Mouse (Mus musculus): ENCODE measurements around the gene Socs5. TPM values are rescaled to one million over a fixed set of nuclear protein-coding genes. Genes with fewer than 3 reads are reported as not detected.

Gene Socs5
- polyA plus RNA-seq, 1 experiment from 2014 or later: 8.5 TPM

DNA sequence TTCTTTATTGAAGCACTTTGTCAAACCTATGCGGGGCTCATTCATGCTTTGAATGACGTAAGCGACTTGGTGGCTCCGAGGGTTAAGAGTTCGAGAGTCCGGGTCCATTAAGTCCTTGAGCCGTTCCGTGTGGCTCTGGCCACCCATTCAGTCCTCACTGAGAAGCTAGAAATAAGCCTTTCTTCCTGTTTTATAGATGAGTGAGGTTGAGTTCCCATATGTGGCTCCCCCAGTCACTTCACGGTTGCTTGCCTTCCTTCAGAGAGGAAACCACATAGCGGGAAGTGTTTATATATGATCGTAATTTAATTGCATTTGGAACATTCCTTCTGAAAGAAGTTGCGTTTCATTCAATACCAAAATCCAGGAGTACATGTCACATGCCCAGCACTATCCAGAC is 42.3 kb downstream of the Socs5 start:
- DNase-seq (ENCODE audit: low spot score): no peak
- H3K27me3 ChIP-seq (ENCODE audit: low read depth, poor library complexity, severe bottlenecking): no peaks in the 10 kb centered on the region
- no peak overlapping the region for H3K27ac ChIP-seq (replicated peaks)
- H3K4me3 ChIP-seq: no peak overlapping the region
- no peaks in the 10 kb centered on the region; the same call in 1 of the 2 replicates for H3K9me3 ChIP-seq (replicated peaks)
- WGBS: 94% methylated on average over 12 of the region's 12 CpGs
- no peaks in the 10 kb centered on the region for H3K4me1 ChIP-seq
- H3K36me3 ChIP-seq: no peaks in the 10 kb centered on the region

DNA sequence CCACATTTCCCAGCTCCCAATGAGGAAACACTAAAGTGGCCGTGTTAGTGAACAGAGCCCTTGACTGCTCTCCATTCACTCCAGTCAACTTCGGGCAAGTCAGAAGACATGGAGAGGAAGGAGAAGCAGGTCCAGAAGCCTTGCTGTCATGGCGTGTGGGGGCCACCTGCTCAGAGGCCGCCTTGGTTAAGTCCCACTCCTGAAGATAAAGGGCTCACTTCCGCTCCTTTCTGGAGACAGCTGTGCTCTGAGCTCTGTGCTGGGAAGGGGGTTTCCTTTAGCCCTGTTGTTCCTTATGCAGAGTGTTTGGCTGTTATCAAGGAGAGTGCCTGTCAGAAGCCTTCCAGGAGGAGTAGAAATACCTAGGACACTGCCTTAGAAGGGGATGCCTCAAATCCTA is 45.5 kb downstream of the Socs5 start:
- no peaks in the 10 kb centered on the region for H3K9me3 ChIP-seq (replicated peaks)
- no peak for DNase-seq (ENCODE audit: low spot score)
- H3K4me1 ChIP-seq: no peaks in the 10 kb centered on the region
- H3K27me3 ChIP-seq (ENCODE audit: low read depth, poor library complexity, severe bottlenecking): no peaks in the 10 kb centered on the region
- 54% methylated on average over 5 of the region's 5 CpGs for WGBS
- H3K4me3 ChIP-seq: no peak overlapping the region
- H3K27ac ChIP-seq (replicated peaks): no peak overlapping the region
- no peaks in the 10 kb centered on the region for H3K36me3 ChIP-seq

DNA sequence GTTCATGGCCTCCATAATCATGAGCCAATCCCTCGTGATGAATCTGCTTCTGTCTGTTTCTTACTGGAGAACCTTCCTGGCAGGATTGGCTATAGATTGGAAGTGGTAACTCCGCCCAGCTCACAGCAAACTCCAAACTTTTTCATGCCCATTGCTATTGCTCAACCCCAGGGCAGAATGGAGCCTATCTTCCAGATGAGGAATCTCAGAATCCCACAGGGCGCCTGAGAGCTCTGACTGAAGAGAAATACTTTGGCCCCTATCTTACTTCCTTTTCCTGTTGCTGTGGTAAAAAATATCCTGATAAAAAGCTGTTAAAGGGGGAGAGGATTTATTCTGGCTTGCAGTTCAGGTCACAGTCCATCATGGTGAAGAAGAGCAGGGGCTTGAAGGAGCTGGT is 48.2 kb downstream of the Socs5 start:
- H3K36me3 ChIP-seq: no peaks in the 10 kb centered on the region
- no peaks in the 10 kb centered on the region for H3K4me1 ChIP-seq
- H3K9me3 ChIP-seq (replicated peaks): no peaks in the 10 kb centered on the region
- no peak for DNase-seq (ENCODE audit: low spot score)
- 81% methylated on average over 3 of the region's 3 CpGs for WGBS
- no peak overlapping the region for H3K4me3 ChIP-seq
- H3K27me3 ChIP-seq (ENCODE audit: low read depth, poor library complexity, severe bottlenecking): no peaks in the 10 kb centered on the region
- no peak overlapping the region for H3K27ac ChIP-seq (replicated peaks)

DNA sequence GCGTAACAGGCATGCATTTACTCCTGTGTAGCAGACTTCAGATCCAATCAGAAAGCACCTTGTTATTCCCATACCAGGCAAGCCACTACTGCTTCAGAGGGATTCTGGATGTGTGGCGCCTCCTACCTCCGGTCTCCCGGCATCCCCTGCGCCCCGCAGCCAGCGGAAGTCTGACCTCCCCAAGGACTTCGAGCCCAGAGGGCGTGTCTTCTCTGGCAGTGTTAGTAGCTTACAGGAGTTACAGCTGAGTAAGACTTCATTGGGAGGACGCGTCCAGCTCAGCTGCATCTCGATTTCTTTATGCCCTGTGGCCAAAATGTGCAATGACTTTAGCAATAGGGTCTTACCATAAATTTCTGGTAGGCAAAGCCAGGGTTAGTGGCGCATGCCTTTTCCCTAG is 50.3 kb downstream of the Socs5 start:
- Histone ChIP-seq H3K4me1 (no peaks in the 10 kb centered on the region), H3K27ac (replicated peaks) (no peak overlapping the region), H3K36me3 (no peaks in the 10 kb centered on the region), H3K9me3 (replicated peaks) (no peaks in the 10 kb centered on the region), H3K4me3 (no peak overlapping the region), H3K27me3 (ENCODE audit: low read depth, poor library complexity, severe bottlenecking) (no peaks in the 10 kb centered on the region)
- no peak for DNase-seq (ENCODE audit: low spot score)
- WGBS: 74% methylated on average over 13 of the region's 13 CpGs

DNA sequence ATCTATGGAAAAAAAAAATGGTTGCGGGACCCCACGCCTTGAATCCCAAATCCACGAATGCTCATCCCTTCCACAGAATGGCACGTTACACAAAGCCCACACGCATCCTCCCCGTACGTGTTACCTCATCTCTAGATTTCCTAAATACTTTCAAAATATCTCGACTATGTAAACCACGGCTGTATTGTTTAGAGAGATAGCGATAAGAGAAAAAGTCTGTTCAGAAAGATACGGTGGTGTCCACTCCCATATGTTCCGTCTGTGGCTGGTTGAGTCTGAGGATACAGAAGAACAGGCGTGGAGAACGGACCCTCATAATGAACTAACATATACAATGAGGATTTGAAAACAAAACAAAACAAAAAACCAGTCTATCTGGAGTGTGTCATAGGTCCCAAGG is 51.1 kb downstream of the Socs5 start:
- DNase-seq (ENCODE audit: low spot score): no peak
- WGBS: 94% methylated on average over 14 of the region's 14 CpGs

DNA sequence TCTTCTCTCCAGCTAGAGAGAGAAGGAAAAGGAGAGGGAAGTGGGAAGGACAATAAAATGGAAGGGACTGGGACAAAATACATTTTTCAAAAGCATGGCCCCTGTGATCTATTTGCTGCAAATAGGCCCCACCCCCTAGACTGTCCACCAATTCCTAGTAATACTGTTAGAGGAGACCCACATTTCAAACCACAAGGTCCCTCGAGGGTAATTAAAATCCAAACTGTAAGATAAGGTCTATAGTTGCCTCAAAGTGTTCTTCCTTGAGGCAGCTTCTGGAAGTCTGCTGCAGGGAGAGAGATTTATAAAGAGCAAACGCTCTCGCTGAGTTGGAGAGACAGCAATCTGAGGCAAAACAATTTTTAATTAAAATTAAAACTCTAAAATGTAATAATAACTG is 52.8 kb downstream of the Socs5 start:
- Histone ChIP-seq H3K4me1 (no peaks in the 10 kb centered on the region), H3K4me3 (no peak overlapping the region), H3K27me3 (ENCODE audit: low read depth, poor library complexity, severe bottlenecking) (no peaks in the 10 kb centered on the region), H3K36me3 (no peaks in the 10 kb centered on the region), H3K27ac (replicated peaks) (no peak overlapping the region), H3K9me3 (replicated peaks) (no peaks in the 10 kb centered on the region)
- DNase-seq (ENCODE audit: low spot score): no peak
- 94% methylated on average over 3 of the region's 3 CpGs for WGBS

More for the DNA sequence above, 51.1 kb downstream of the Socs5 start:
- Histone ChIP-seq H3K9me3 (replicated peaks) (no peaks in the 10 kb centered on the region), H3K27ac (replicated peaks) (no peak overlapping the region), H3K4me1 (no peaks in the 10 kb centered on the region), H3K36me3 (no peaks in the 10 kb centered on the region), H3K27me3 (ENCODE audit: low read depth, poor library complexity, severe bottlenecking) (no peaks in the 10 kb centered on the region), H3K4me3 (no peak overlapping the region)

DNA sequence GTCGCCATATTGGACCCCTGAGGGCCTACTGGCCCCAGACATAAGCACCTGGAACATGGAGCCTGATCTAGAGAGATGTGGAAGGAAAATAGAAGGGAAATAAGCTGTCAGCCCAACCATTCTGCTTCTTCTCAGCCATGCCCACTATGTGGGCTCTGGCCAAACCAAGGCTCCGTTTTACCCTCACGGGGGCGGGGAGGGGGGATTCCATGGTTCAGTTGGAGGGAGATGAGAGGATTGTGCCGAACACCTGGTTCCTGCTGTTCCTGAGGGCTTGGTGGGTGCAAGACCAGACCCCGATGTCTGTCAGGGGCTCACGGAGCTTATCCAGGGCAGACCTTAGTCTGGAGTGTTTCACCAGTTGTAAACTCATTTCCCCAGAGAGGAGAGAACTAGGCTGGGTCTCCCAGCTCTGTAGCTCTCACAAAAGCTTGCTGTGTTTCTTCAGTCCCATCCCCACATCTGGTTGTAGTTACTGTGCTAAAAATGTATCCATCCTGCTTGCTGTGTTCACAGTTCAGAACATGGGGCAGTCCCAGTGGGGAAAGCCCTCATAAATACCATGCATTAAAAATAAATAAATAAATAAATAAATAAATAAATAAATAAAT is 56.9 kb downstream of the Socs5 start:
- Histone ChIP-seq H3K27ac (replicated peaks) (no peak overlapping the region), H3K4me1 (peaks cover 8% of the 10 kb centered on the region), H3K27me3 (ENCODE audit: low read depth, poor library complexity, severe bottlenecking) (no peaks in the 10 kb centered on the region), H3K9me3 (replicated peaks) (no peaks in the 10 kb centered on the region), H3K36me3 (no peaks in the 10 kb centered on the region), H3K4me3 (no peak overlapping the region)
- WGBS: 82% methylated on average over 7 of the region's 7 CpGs
- DNase-seq (ENCODE audit: low spot score): no peak

DNA sequence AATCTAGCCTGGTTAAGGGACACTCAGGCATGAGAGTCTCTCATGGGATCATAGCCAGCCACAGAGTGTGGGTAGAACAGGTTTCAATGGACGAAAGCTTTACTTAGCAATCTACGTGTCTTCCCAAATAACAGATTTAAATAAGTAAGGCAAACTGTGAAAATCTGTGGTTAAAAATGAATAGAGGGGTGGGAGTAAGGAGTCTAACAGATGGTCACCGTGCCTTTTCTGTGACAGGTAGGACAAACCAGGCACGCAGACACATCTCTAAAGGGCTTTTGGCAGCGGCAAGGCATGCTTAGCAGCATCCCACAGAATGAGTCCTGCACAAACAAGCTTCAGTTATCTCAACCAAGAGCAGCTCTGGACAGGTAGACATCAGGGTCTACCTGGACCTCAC is 59.9 kb downstream of the Socs5 start:
- no peak for DNase-seq (ENCODE audit: low spot score)
- no peak overlapping the region for H3K4me3 ChIP-seq
- no peaks in the 10 kb centered on the region for H3K36me3 ChIP-seq
- H3K4me1 ChIP-seq: peaks cover 9% of the 10 kb centered on the region
- WGBS: 96% methylated on average over 5 of the region's 5 CpGs
- no peaks in the 10 kb centered on the region for H3K27me3 ChIP-seq (ENCODE audit: low read depth, poor library complexity, severe bottlenecking)
- H3K9me3 ChIP-seq (replicated peaks): peaks cover 3% of the 10 kb centered on the region; the same call in 1 of the 2 replicates
- H3K27ac ChIP-seq (replicated peaks): no peak overlapping the region

DNA sequence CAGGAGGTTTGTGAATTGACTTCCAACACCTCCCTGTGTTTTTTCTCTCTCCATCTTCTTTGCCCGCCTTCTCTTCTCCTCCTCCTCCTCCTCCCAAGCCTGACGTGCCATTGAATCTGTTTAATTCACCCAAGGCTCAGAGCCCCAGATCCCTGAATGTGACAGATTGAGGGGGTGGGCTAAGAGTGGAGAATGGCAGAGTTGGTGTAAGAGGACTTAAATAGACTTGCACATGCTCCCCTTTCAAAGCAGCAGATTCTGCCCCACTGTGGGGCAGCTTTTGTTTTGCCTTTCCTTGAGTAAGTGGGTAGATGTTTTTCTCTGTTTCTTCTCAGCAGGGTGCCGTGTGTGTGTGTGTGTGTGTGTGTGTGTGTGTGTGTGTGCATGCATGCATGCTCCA is 61.6 kb downstream of the Socs5 start:
- whole genome bisulfite sequencing: 50% methylated on average over 3 of the region's 3 CpGs
- Histone ChIP-seq H3K9me3 (replicated peaks) (peaks cover 12% of the 10 kb centered on the region; the same call in 1 of the 2 replicates), H3K36me3 (no peaks in the 10 kb centered on the region), H3K4me3 (no peak overlapping the region), H3K27ac (replicated peaks) (no peak overlapping the region), H3K4me1 (peaks cover 9% of the 10 kb centered on the region), H3K27me3 (ENCODE audit: low read depth, poor library complexity, severe bottlenecking) (no peaks in the 10 kb centered on the region)
- DNase-seq (ENCODE audit: low spot score): no peak

DNA sequence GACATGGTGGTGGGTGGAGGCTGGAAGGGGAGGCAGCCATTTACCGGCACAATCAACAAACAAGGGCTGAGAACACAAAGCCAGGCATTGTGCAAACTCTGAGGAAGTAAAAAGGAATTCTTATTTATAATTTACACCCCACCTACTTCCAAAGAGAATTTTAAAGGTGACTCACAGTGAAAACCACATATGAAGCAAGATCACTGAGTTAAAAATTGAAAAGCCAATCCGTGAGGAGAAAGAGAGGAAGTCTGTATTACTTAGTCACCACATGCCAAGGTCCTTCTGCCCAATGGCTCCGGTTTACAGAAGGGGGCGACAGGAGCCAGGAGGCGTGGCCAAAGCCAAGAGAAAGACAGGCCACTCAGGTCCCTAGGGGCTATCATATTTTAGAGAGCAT is 62.9 kb downstream of the Socs5 start:
- 73% methylated on average over 5 of the region's 5 CpGs for WGBS

DNA sequence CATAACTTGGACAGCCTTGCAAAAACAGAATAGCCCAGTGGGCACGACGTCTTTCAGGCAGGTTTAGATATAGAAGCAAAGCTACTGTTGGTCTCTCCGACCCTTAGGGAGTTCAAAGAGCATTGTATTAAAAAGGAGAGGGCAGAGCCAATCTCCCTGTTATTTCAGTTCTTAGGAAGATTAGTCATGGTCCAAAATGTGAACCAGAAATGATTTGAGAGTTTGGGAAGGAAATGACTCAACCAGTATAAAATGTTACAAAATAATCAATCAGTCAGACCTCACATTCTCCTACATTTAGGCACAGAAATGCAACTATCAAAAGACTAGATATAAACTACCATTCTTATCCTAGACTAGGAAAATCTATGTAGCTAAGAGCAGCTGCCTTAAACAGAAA is 64.6 kb downstream of the Socs5 start:
- Histone ChIP-seq H3K27me3 (ENCODE audit: low read depth, poor library complexity, severe bottlenecking) (no peaks in the 10 kb centered on the region), H3K9me3 (replicated peaks) (peaks cover 12% of the 10 kb centered on the region; the same call in 1 of the 2 replicates), H3K36me3 (no peaks in the 10 kb centered on the region), H3K4me3 (no peak overlapping the region), H3K27ac (replicated peaks) (no peak overlapping the region), H3K4me1 (peaks cover 9% of the 10 kb centered on the region)
- 77% methylated on average over 3 of the region's 3 CpGs for WGBS
- DNase-seq (ENCODE audit: low spot score): no peak

More for the DNA sequence above, 62.9 kb downstream of the Socs5 start:
- H3K27ac ChIP-seq (replicated peaks): no peak overlapping the region
- H3K9me3 ChIP-seq (replicated peaks): peaks cover 12% of the 10 kb centered on the region; the same call in 1 of the 2 replicates
- no peak for DNase-seq (ENCODE audit: low spot score)
- no peaks in the 10 kb centered on the region for H3K27me3 ChIP-seq (ENCODE audit: low read depth, poor library complexity, severe bottlenecking)
- no peak overlapping the region for H3K4me3 ChIP-seq
- H3K4me1 ChIP-seq: peaks cover 9% of the 10 kb centered on the region
- H3K36me3 ChIP-seq: no peaks in the 10 kb centered on the region

DNA sequence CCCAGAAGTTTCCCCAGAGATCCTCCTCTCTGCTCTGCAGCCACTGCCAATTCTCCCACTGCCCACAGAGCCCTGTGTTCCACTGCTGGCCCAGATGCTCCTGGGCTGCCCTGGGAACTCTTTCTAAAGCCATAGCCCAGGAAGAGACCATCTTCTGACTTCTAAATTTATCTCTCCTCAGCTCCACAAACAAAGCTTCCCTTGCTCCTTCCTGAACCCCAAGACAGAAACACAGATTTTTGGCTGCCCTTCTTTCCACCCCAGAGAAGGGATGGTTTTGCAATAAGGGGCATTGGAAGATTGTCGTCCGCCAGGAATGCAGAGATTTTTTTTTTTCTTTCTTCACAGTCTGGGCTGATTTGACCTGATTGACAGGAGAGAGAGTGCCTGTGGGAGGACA is 66.5 kb downstream of the Socs5 start:
- Histone ChIP-seq H3K27me3 (ENCODE audit: low read depth, poor library complexity, severe bottlenecking) (no peaks in the 10 kb centered on the region), H3K27ac (replicated peaks) (no peak overlapping the region), H3K4me1 (peaks cover 11% of the 10 kb centered on the region), H3K4me3 (no peak overlapping the region), H3K36me3 (no peaks in the 10 kb centered on the region), H3K9me3 (replicated peaks) (peaks cover 12% of the 10 kb centered on the region; the same call in 1 of the 2 replicates)
- 89% methylated on average over 2 of the region's 2 CpGs for WGBS
- DNase-seq (ENCODE audit: low spot score): no peak

DNA sequence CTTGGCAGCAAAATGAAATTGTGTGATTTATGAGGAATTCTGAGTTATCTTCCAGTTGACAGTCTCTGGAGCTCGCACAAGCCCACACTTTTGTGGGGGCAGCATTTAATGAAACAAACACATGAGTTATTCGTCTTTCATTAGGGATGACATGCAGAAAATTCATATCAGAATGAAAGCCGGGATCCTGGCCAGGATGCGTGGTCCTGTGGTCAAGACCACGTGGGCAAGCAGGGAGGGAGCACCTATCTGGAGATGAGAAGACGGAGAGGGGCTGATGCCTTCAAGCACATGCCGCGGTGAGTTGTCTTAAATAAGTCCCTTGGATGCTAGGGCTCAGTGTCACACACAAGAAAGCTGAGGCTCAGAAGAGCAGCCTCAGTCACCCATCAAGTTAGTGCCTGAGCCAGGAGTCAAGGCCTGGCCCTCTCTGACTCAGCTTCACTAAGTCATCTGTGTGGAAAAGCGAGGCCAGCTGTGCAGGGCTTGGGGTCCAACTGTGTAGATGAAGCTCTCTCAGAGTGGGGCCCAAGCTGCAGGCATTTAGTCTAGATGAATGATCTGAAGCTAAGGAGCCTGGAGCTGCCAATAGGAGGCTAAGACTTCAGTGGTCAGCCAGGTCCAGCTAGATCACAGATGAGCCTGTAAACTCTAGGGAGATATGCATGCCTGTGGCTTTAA is 67.3 kb downstream of the Socs5 start:
- H3K27me3 ChIP-seq (ENCODE audit: low read depth, poor library complexity, severe bottlenecking): no peaks in the 10 kb centered on the region
- H3K4me3 ChIP-seq: no peak overlapping the region
- no peak overlapping the region for H3K27ac ChIP-seq (replicated peaks)
- 92% methylated on average over 9 of the region's 9 CpGs for WGBS
- DNase-seq (ENCODE audit: low spot score): no peak
- H3K9me3 ChIP-seq (replicated peaks): peaks cover 12% of the 10 kb centered on the region; the same call in 1 of the 2 replicates
- H3K4me1 ChIP-seq: peaks cover 11% of the 10 kb centered on the region
- no peaks in the 10 kb centered on the region for H3K36me3 ChIP-seq
